Mouse (Mus musculus) embryonic fibroblast, embryonic 13.5 days (primary cell): ENCODE results near the gene Rpl10-ps3. TPM values are rescaled to one million over a fixed set of nuclear protein-coding genes. Genes with fewer than 3 reads are reported as not detected.

Source experiments
- H3K27ac ChIP-seq: 2 replicates; pipeline ENCODE4 v1.5.1; 2012; ENCODE audit warnings: low read length, control low read depth, inconsistent platforms; ENCODE audit not compliant: insufficient read depth
- H3K4me1 ChIP-seq: 2 replicates; pipeline ENCODE4 v1.6.1; 2011; ENCODE audit warnings: low read length; ENCODE audit not compliant: control insufficient read depth, insufficient read depth
- H3K4me3 ChIP-seq: 2 replicates; pipeline ENCODE4 v1.5.1; 2011; ENCODE audit warnings: mild to moderate bottlenecking, control low read depth, low read length; ENCODE audit not compliant: insufficient read depth
- CTCF ChIP-seq: IDR thresholded peaks from 2 replicates; pipeline ENCODE4 v1.5.1; 2011; ENCODE audit warnings: mild to moderate bottlenecking, control low read depth, low read length, moderate library complexity, borderline replicate concordance; ENCODE audit not compliant: insufficient read depth
- POLR2A ChIP-seq: IDR thresholded peaks from 2 replicates; pipeline ENCODE4 v1.6.1; 2011; ENCODE audit warnings: low read depth, mild to moderate bottlenecking, control low read depth, low read length, moderate library complexity
- polyA plus RNA-seq: library from polyadenylated mRNA; stranded (reverse); fragments of >200 nt; gene quantifications from 2 replicates; pipeline ENCODE4 v1.2.4, GENCODE M21; 2011; ENCODE audit warnings: low read depth; ENCODE audit not compliant: missing spikeins, insufficient read length

Gene Rpl10-ps3
- polyA plus RNA-seq, 1 experiment = 1,713 TPM

DNA sequence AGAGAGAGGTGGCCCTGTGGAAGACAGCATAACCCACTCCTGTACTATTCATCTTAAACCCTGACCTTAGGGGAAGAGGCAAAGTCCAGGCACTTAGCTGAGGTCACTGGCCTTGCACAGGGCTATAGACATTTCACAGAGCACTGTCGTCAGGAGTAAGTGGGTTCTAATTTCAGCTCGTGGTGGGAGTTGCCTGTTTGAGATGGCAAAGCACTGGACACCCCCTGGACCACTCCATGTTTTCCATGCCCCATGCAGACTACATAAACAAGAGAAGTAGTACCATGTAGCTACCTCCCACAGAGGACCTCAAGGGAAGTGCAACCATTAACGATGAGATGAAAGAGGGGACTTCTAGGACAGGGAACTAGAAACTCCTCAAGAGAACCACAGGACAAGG lies 29.1 kb downstream of the Rpl10-ps3 start:
- H3K4me3 ChIP-seq = no peak overlapping the region
- no peaks in the 10 kb centered on the region for H3K4me1 ChIP-seq
- no peak overlapping the region for H3K27ac ChIP-seq
- no peak for TF ChIP-seq CTCF
- no peak for TF ChIP-seq POLR2A

DNA sequence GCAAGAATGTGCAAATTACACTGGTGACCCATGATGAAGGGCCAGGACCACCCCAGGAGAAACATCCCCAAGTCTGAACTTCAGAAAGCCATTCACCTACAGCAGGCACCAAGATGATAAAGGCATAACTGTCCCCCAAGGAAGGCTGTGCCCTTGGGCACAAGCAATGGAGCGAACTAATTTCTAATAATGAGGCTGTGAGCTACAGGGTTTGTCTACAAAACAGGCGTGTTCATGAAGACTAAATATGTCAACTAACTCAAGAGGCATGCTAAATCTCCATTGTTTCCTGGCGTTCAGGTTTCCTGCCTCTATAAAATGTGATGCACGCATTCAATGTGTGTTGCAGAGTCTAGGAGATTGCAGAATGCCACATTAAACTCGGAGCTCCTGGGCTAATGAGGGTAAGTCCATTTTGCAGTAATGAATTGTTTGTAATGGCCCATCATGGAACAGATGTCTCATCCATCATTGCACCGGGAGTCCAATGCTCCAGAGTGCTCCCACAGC lies 33.7 kb downstream of the Rpl10-ps3 start:
- no peak for TF ChIP-seq POLR2A
- no peak for TF ChIP-seq CTCF
- no peaks in the 10 kb centered on the region for H3K4me1 ChIP-seq
- no peak overlapping the region for H3K27ac ChIP-seq
- no peak overlapping the region for H3K4me3 ChIP-seq

DNA sequence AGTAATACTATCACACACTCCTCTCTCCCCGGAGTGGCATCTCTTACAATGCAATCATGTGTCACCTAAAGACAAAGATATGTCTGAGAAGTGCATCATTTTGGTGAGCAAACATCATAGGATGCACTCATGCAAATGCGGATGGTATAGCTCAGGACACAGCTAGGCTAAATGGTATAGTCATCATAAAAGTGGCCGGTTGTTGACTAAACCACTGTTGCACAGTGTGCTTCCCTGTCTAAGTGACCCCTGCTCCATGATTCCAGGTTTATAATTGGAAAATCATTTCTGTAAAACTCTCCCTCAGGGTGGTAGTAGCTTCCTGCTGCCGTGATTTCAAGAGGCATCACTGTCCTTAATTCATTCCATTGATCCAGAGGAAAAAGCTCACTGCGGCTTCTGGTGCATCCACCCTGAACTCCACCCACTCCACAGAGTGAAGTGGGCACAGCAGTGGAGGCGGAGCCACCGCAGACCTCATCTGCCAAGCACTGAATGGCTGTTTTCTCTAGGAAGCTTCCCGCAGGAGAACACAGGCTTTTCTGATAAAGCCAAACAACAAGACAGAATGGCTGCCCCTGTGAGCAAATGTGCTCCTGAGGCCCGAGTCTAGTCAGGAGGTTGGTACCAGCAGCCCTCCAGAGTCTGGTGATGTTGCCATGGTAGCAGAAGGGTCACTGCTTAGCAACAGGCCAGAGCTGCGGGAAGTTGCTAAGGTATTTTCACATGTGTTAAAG lies 38.9 kb downstream of the Rpl10-ps3 start:
- H3K4me1 ChIP-seq = 0 out of 2 replicates have a peak, but pooled peaks cover 6% of the 10 kb centered on the region
- no peak overlapping the region for H3K4me3 ChIP-seq
- H3K27ac ChIP-seq = no peak overlapping the region
- TF ChIP-seq CTCF (no peak), POLR2A (no peak)

DNA sequence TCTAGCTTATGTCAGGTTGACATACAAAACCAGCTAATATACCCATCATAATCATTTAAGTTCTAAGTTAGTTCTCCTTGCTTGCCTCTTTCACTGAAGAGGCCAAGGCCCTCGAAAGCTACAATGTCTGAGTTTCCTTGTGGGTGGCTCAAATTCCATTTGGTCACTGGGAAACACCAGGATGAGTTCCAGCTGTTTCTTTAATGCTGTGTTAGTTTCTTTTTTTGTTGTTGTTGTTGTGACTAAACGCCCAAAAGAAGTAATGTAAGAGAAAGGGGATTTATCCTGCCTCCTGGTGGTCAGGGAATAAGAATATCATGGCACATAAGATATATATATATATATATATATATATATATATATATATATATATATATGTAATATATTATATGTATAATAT lies 39.7 kb downstream of the Rpl10-ps3 start:
- no peak overlapping the region for H3K27ac ChIP-seq
- no peak overlapping the region for H3K4me3 ChIP-seq
- TF ChIP-seq CTCF = no peak
- TF ChIP-seq POLR2A = no peak
- H3K4me1 ChIP-seq = 0 out of 2 replicates have a peak, but pooled peaks cover 6% of the 10 kb centered on the region

DNA sequence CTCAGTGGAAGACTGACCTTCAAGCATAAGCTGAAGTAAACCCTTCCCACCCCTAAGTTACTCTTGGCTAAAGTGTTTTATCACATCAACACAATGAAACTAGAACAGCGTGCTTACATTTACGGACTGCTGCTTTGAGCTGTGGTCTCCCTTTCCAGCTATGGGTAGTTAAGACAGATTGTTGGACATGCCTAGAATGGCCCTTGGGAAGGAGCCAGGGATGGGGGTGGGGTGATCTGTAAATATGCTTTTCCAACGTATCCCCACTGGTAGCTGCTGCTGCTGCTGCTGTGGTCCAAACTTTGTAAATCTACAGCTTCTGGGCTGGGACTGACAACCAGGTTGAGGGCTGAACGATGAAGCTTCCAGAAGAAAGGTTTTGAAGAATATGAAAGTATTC lies 40.8 kb downstream of the Rpl10-ps3 start:
- H3K4me1 ChIP-seq = 0 out of 2 replicates have a peak, but pooled peaks cover 6% of the 10 kb centered on the region
- no peak overlapping the region for H3K4me3 ChIP-seq
- no peak for TF ChIP-seq CTCF
- H3K27ac ChIP-seq = no peak overlapping the region

DNA sequence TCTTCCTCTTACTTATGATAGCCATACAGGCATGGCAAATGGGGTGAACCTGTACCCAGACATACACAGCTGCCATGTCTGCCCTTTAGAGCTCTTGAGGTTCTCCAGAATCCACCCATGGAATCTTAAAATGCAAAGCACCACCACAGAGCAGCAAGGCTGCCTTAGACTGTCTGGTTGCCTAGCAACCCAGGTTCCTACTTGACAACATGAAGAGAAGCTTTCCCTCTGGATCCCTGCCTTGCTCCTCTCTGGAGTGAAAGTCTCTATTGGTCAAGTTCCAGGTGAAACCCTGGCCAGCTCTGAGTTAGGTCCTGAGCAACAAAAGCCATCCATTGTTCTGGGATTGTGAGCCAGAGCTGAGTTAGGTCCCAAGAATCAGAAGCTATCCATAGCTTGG lies 43.0 kb downstream of the Rpl10-ps3 start:
- 0 out of 2 replicates have a peak, but pooled peaks cover 6% of the 10 kb centered on the region for H3K4me1 ChIP-seq

DNA sequence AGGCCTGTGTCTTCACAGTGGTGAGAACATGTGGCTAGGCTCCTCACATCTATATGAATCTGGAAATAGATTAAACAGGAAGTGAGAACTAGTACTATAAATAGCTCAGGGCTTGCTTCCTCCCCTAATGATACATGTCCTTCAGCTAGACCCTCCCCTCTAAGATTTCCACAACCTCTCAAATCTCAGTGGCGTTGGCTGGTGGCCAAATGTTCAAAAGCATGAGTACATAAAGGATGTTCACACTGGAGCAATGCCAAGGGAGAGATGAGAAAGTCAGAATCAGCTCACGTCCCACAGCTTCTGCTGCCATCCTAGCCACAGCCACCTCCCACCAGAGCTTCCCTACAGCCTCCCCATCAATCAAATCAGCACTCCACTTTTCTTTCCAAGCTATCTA lies 46.4 kb downstream of the Rpl10-ps3 start:
- Histone ChIP-seq H3K4me1 (no peaks in the 10 kb centered on the region), H3K4me3 (no peak overlapping the region), H3K27ac (no peak overlapping the region)
- no peak for TF ChIP-seq POLR2A
- TF ChIP-seq CTCF = no peak

More for the DNA sequence above, 43.0 kb downstream of the Rpl10-ps3 start:
- TF ChIP-seq CTCF (no peak), POLR2A (no peak)
- H3K4me3 ChIP-seq = no peak overlapping the region
- no peak overlapping the region for H3K27ac ChIP-seq

Other genes starting within 250 kb of the Rpl10-ps3 start
- gene Plet1, start 149.6 kb upstream of the Rpl10-ps3 start, polyA plus RNA-seq = not detected in 2 replicates
- gene Pts, start 183.8 kb upstream of the Rpl10-ps3 start, polyA plus RNA-seq = 21.4 and 28.7 TPM in 2 replicates
- gene Il18, start 209.9 kb upstream of the Rpl10-ps3 start, polyA plus RNA-seq = 3.3 and 4.4 TPM in 2 replicates
- gene Bco2, start 210.2 kb upstream of the Rpl10-ps3 start, polyA plus RNA-seq = not detected in 2 replicates
- gene Tex12, start 216.4 kb upstream of the Rpl10-ps3 start, polyA plus RNA-seq = not detected in 2 replicates